Mouse (Mus musculus) olfactory bulb, adult 2 months (tissue): ENCODE measurements at regions not wholly inside any gene's neighbourhood (a gene's known extent, or its start where the extent isn't known, plus 50 kb on each side); places are given as distances from the start of the nearest gene placed in this dataset.

Source experiments
- CTCF ChIP-seq: fragments of 200-500 bp; IDR thresholded peaks from 2 replicates; pipeline ENCODE4 v1.5.1; 2012; ENCODE audit warnings: low read depth, mild to moderate bottlenecking, low read length, moderate library complexity; ENCODE audit not compliant: insufficient read depth
- POLR2A ChIP-seq: fragments of 200-500 bp; IDR thresholded peaks from 2 replicates; pipeline ENCODE4 v1.6.1; 2012; ENCODE audit warnings: mild to moderate bottlenecking, low read depth, low read length, moderate library complexity; ENCODE audit not compliant: insufficient read depth

- TF ChIP-seq CTCF (no peak), POLR2A (no peak)
Measured at GRCm38 (mm10) chr16:86765974-86766373, 588.0 kb upstream of the N6amt1 start.
